Mouse (Mus musculus) erythroblast, embryonic 14.5 days (primary cell): ENCODE measurements around the gene a.

Experiments
- GATA1 ChIP-seq: IDR thresholded peaks from 2 replicates; pipeline ENCODE4 v1.6.1; 2012; ENCODE audit warnings: low read length, inconsistent platforms, mixed read lengths
- TAL1 ChIP-seq: IDR thresholded peaks from 3 replicates; pipeline ENCODE4 v1.6.1; 2012; ENCODE audit warnings: low read length, inconsistent platforms, mixed read lengths

DNA sequence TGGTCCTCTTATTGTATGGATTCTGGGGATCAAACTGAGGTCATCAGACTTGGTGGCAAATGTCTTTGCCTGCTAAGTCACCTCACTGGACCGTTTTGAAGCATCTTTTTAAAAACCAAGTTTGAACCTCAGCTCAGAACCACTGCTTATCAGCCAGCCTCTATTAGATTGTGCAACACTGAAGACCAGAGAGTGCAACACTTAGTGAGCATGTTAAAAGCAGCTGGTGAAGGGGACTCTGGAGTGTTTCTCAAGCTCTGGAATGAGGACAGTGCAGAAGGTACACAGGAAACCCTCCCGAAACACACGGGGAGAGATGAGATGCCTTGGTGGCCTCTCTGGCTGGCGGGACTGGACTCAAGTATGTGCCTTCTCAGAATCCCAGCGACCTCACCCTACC is 200.9 kb downstream of the a start:
- TF ChIP-seq GATA1, result no peak
- TF ChIP-seq TAL1, result no peak
